Mouse (Mus musculus): Measurements from ENCODE around the gene Tmem29. TPM values are rescaled to one million over a fixed set of nuclear protein-coding genes. Genes with fewer than 3 reads are reported as not detected.

The Tmem29 gene
- polyA plus RNA-seq, 1 experiment from 2014 or later = 18.3 TPM

- Histone ChIP-seq H3K27ac (replicated peaks in 1 of 2; ENCODE audit: control insufficient read depth in 1 of 2, insufficient read depth in 1 of 2, low read depth in 2 of 2, low read length in 2 of 2) (no peak overlapping the region), H3K4me3 (ENCODE audit: control insufficient read depth in 1 of 2, insufficient read depth in 1 of 2, low read depth in 1 of 2, low read length in 2 of 2) (no peak overlapping the region), H3K9ac (ENCODE audit: low read length) (no peak overlapping the region), H3K27me3 (ENCODE audit: control insufficient read depth, insufficient read depth, low read length) (no peaks in the 10 kb centered on the region), H3K36me3 (ENCODE audit: control insufficient read depth, insufficient read depth, low read length) (no peaks in the 10 kb centered on the region), H3K9me3 (ENCODE audit: control insufficient read depth, low read length) (no peaks in the 10 kb centered on the region), H3K4me2 (ENCODE audit: low read length) (no peak overlapping the region), H3K4me1 (ENCODE audit: control insufficient read depth in 2 of 2, insufficient read depth in 2 of 2, low read length in 2 of 2) (no peaks in the 10 kb centered on the region)
- WGBS = 89% methylated on average over 4 of the region's 4 CpGs
- no peak for ATAC-seq (ENCODE audit: insufficient number of reproducible peaks, insufficient read depth, low FRiP score, low read depth)
Observed at GRCm38 (mm10) chrX:150413505-150413904, 45.4 kb downstream of the Tmem29 start.

Other genes starting within 250 kb of the Tmem29 start
- 82.3 and 159 TPM in 2 replicates for gene Alas2, start 88.2 kb upstream of the Tmem29 start, polyA plus RNA-seq (2014; fragmentation: Nextera tagmentation; extraction: Ambion mirVana)
- gene Pfkfb1, start 129.1 kb upstream of the Tmem29 start, polyA plus RNA-seq (2014; fragmentation: Nextera tagmentation; extraction: Ambion mirVana) = 5.1 and 5.8 TPM in 2 replicates
- gene Apex2, start 130.7 kb upstream of the Tmem29 start, polyA plus RNA-seq (2014; fragmentation: Nextera tagmentation; extraction: Ambion mirVana) = 11.7 and 12.3 TPM in 2 replicates
- gene Tro, start 198.4 kb upstream of the Tmem29 start, polyA plus RNA-seq (2014; fragmentation: Nextera tagmentation; extraction: Ambion mirVana) = 21.9 and 23.5 TPM in 2 replicates